Mouse (Mus musculus) midbrain, postnatal 0 days (tissue): ENCODE measurements around the gene Tax1bp1. TPM values are rescaled to one million over a fixed set of nuclear protein-coding genes. Genes with fewer than 3 reads are reported as not detected.

Experiments
- ATAC-seq: fragments of 200-750 bp; cut with Nextera tagmentation; 2 replicates; pipeline ENCODE4 v1.8.0; 2017; ENCODE audit warnings: moderate number of reproducible peaks, mild to moderate bottlenecking, moderate TSS enrichment, moderate library complexity; ENCODE audit not compliant: low FRiP score
- DNase-seq: peaks from one replicate; pipeline ENCODE4 v3.0.0-alpha.2; 2015; ENCODE audit warnings: low spot score
- H3K27ac ChIP-seq: fragments of 300-500 bp; sonication (generic); 2 replicates; pipeline ENCODE4 v1.5.1; 2014; ENCODE audit warnings: low read depth, mild to moderate bottlenecking, low read length, mixed read lengths
- H3K27me3 ChIP-seq: fragments of 300-500 bp; sonication (generic); 2 replicates; pipeline ENCODE4 v1.6.1; 2014; ENCODE audit warnings: low read length, control low read depth, mixed read lengths; ENCODE audit not compliant: insufficient read depth
- H3K36me3 ChIP-seq: fragments of 300-500 bp; sonication (generic); 2 replicates; pipeline ENCODE4 v1.6.1; 2014; ENCODE audit warnings: low read length, control low read depth, mixed read lengths; ENCODE audit not compliant: insufficient read depth
- H3K4me1 ChIP-seq: fragments of 300-500 bp; sonication (generic); 2 replicates; pipeline ENCODE4 v1.6.1; 2014; ENCODE audit warnings: mild to moderate bottlenecking, control low read depth, antibody characterized with exemption, low read length, mixed read lengths; ENCODE audit not compliant: insufficient read depth
- H3K4me2 ChIP-seq: fragments of 300-500 bp; sonication (generic); 2 replicates; pipeline ENCODE4 v1.6.1; 2014; ENCODE audit warnings: low read depth, mild to moderate bottlenecking, low read length, mixed read lengths; ENCODE audit not compliant: poor library complexity, severe bottlenecking
- H3K4me3 ChIP-seq: fragments of 300-500 bp; sonication (generic); 2 replicates; pipeline ENCODE4 v1.5.1; 2014; ENCODE audit warnings: low read depth, mild to moderate bottlenecking, low read length, moderate library complexity
- H3K9ac ChIP-seq: fragments of 300-500 bp; sonication (generic); replicated peaks from 2 replicates; pipeline ENCODE4 v1.6.1; 2014; ENCODE audit warnings: mild to moderate bottlenecking, low read length, moderate library complexity, mixed read lengths; ENCODE audit not compliant: poor library complexity, severe bottlenecking
- H3K9me3 ChIP-seq: fragments of 300-500 bp; sonication (generic); 2 replicates; pipeline ENCODE4 v1.6.1; 2016; ENCODE audit warnings: low read length, control low read depth
- CTCF ChIP-seq: IDR thresholded peaks from 2 replicates; pipeline ENCODE4 v1.5.1; 2016; ENCODE audit warnings: antibody characterized with exemption, mild to moderate bottlenecking
- WGBS: fragments of 180-500 bp; shearing (Covaris S2); extraction: QIAGEN DNeasy Blood & Tissue Kit; methylation state at CpG from one replicate; pipeline ENCODE4 v1.1.7; 2014; 5-methylcytosine and 5-hydroxymethylcytosine counted together
- polyA plus RNA-seq: library from polyadenylated mRNA; unstranded; fragments of >200 nt; fragmentation: Nextera tagmentation; extraction: Ambion mirVana; gene quantifications from 2 replicates; pipeline ENCODE4 v1.2.1, GENCODE M21; 2015
- total RNA-seq: library from RNA; depleted of rRNA; stranded (reverse); fragments of >200 nt; gene quantifications from 2 replicates; pipeline ENCODE4 v1.2.3, GENCODE M21; 2014

Gene Tax1bp1
- total and polyA plus RNA-seq, 2 experiments from 2014 or later = 61.4 to 160 TPM

DNA sequence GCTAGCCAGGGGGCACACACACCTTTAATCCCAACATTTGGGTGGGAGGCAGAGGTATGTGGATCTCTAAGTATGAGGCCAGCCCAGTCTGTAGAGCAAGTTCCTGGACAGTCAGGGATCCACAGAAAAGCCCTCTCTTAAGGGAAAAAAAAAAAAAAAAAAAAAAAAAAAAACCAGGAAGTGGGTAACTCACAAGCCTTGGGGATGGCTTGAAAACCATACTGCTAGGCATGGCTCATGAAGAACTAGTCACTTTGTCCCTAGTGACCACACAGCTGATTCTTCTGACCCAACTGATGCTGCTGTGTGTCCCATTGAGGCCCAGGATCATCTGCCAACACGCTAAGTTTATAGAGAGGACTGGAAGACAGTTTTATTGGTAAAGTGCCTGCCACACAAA lies 14.5 kb upstream of the Tax1bp1 start:
- DNase-seq = no peak
- no peak for TF ChIP-seq CTCF
- 96% methylated on average over 1 of the region's 1 CpGs for WGBS

DNA sequence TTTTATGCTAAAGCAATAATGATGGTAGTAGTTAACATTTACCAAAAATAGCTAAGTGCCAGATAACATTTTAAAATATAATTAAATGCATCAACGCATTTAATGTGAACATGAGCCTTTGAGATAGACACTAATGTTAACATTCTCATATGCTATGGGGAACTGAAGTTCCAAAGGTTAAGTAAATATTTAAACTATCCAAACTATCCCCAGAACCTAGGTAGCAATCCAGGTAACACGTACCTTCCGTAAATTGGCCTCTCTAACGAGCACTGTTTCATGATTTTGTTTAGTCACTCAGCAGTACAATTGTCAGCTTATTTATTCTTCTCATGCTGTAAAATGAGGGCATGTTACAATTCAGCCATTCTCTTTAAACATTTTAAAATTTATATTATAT lies 13.6 kb upstream of the Tax1bp1 start:
- Histone ChIP-seq H3K9ac (no peak overlapping the region), H3K27me3 (no peaks in the 10 kb centered on the region), H3K36me3 (no peaks in the 10 kb centered on the region), H3K4me3 (no peak overlapping the region), H3K4me2 (no peak overlapping the region), H3K27ac (no peak overlapping the region), H3K9me3 (no peaks in the 10 kb centered on the region), H3K4me1 (no peaks in the 10 kb centered on the region)
- DNase-seq (no peak), ATAC-seq (no peak)
- WGBS = 92% methylated on average over 4 of the region's 4 CpGs
- no peak for TF ChIP-seq CTCF

More for the DNA sequence above, 14.5 kb upstream of the Tax1bp1 start:
- Histone ChIP-seq H3K9me3 (no peaks in the 10 kb centered on the region), H3K36me3 (no peaks in the 10 kb centered on the region), H3K4me1 (no peaks in the 10 kb centered on the region), H3K4me2 (no peak overlapping the region), H3K4me3 (no peak overlapping the region), H3K27ac (no peak overlapping the region), H3K9ac (no peak overlapping the region), H3K27me3 (no peaks in the 10 kb centered on the region)
- ATAC-seq = no peak

GRCm38 (mm10) chr6:52703263-52703662 lies 10.3 kb upstream of the Tax1bp1 start:
- DNase-seq = no peak
- no peak overlapping the region for H3K27ac ChIP-seq
- no peak overlapping the region for H3K4me2 ChIP-seq
- H3K4me3 ChIP-seq = no peak overlapping the region
- WGBS = 92% methylated on average over 2 of the region's 2 CpGs
- no peaks in the 10 kb centered on the region for H3K36me3 ChIP-seq
- no peaks in the 10 kb centered on the region for H3K9me3 ChIP-seq
- TF ChIP-seq CTCF = no peak
- no peak overlapping the region for H3K9ac ChIP-seq
- H3K4me1 ChIP-seq = no peaks in the 10 kb centered on the region
- no peaks in the 10 kb centered on the region for H3K27me3 ChIP-seq
- no peak for ATAC-seq

- Histone ChIP-seq H3K4me1 (no peaks in the 10 kb centered on the region), H3K9me3 (no peaks in the 10 kb centered on the region), H3K27ac (no peak overlapping the region), H3K9ac (no peak overlapping the region), H3K4me3 (no peak overlapping the region), H3K4me2 (no peak overlapping the region), H3K27me3 (no peaks in the 10 kb centered on the region), H3K36me3 (no peaks in the 10 kb centered on the region)
- TF ChIP-seq CTCF = no peak
- no peak for DNase-seq
- no peak for ATAC-seq
These were observed 8.2 kb upstream of the Tax1bp1 start for GRCm38 (mm10) chr6:52705280-52705679.

DNA sequence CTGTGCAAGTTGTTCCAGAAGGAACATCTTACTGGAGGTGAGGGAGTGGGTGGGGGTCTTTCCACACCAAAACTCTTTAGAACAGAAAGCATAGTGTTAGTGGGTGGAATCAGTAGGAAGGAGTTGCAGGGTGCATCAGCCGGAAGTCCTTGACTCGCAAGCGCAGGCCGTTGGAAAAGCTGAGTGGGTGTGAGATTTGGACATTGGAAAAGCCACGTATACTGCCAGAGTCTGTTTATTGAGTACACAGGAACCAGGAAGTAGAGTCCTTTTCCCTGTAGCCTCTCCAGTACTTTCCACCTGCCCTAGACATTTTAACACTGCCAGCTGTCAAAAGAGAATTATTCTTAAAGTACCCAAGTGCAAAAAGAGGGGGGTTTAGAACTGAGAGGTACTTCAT lies 5.7 kb upstream of the Tax1bp1 start:
- DNase-seq (no peak), ATAC-seq (no peak)
- Histone ChIP-seq H3K4me2 (no peak overlapping the region), H3K4me3 (no peak overlapping the region), H3K27ac (no peak overlapping the region), H3K9me3 (no peaks in the 10 kb centered on the region), H3K9ac (no peak overlapping the region), H3K36me3 (no peaks in the 10 kb centered on the region), H3K4me1 (no peaks in the 10 kb centered on the region), H3K27me3 (no peaks in the 10 kb centered on the region)
- no peak for TF ChIP-seq CTCF
- WGBS = 91% methylated on average over 5 of the region's 5 CpGs

- no peak overlapping the region for H3K4me2 ChIP-seq
- H3K27me3 ChIP-seq = no peaks in the 10 kb centered on the region
- no peak for ATAC-seq
- H3K9me3 ChIP-seq = no peaks in the 10 kb centered on the region
- no peak overlapping the region for H3K9ac ChIP-seq
- DNase-seq = no peak
- H3K4me1 ChIP-seq = no peaks in the 10 kb centered on the region
- no peaks in the 10 kb centered on the region for H3K36me3 ChIP-seq
- H3K27ac ChIP-seq = no peak overlapping the region
- TF ChIP-seq CTCF = no peak
- no peak overlapping the region for H3K4me3 ChIP-seq
- 80% methylated on average over 2 of the region's 2 CpGs for WGBS
These were observed 966 bp upstream of the Tax1bp1 start for GRCm38 (mm10) chr6:52712563-52712962.
